Mouse (Mus musculus): ENCODE results near the gene Kif26a.

Kif26a gene

DNA sequence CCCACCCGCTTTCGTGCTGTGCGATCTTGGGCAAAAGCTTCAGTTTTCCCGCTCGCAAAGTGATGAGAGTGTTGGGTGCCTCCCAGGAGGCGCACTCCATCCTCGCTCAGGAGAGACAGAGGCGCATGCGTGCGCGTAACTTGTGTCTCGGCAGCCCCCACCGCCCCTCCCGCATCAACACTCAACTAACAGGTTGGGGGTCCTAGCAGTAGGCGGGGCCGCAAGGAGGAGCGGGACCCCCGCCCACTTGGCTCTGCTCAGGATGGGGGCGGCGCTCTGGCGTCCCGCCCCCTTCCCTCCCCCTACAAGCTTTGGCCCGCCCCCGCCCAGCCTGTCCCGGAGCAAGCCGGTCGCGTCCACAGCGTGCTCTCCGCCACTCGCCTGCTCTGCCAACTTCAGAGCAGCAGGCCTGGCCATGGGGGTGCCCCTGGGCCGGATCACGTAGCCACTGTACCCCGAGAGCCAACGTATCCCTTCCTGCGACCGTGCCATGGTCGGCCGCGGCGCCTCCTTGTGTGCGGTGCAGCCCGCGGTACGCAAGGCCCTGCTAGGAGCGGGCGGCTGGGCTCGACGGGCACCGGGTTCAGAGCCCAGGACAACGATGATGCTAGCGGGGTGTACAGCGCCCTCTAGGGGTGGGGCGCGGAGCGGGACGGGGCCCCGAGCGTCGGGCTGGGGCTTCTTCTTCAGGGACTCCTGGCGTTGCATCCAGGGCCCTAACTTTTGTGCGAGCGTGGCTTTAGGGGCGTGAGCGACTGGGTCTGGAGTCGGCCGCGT is at the start of gene Kif26a:
Gene Kif26a, plus strand, starts transcription at position 334 of the 777 bp plus-strand sequence.
- peak; percentile 53 for DNase-seq

DNA sequence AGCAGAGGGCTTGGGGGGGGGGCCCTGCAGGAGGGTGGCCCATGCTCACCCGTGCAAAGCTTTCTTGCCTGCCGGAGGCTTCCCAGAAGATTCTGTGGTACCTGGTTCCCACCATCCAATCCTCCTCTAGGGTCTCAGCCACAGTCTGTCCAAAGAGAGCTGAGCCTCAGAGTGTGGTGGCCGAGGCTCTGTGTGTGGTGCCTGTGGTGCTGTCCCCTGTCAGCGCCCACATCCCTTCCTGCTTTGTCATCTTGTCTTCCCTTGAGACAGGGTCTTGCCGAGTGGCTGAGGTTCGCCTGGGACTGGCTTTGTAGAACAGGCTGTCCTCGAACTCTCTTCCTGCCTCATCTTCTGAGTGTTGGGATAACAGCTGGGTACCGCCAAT is 49.3 kb upstream of the Kif26a start:
- no peak for DNase-seq

DNA sequence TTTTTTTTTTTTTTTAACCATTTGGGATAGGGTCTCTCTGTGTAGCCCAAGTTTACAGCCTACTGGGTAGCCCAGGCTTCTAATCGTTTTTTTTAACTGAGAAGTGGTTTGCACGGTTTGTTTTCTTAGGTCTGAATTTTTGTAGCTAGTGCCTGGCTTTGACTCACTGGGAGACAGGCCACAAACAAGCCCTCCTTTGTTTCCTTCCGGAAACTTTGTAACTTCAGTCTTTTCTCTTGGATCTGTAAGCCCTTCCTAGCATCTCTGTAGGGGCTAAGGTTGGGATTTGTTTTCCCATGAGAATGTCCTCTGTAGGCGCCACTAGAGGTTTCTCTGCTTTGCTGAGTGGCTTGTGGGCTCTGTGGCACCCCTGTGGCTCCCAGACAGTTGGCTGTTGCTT is 45.9 kb upstream of the Kif26a start:
- no peak for DNase-seq

DNA sequence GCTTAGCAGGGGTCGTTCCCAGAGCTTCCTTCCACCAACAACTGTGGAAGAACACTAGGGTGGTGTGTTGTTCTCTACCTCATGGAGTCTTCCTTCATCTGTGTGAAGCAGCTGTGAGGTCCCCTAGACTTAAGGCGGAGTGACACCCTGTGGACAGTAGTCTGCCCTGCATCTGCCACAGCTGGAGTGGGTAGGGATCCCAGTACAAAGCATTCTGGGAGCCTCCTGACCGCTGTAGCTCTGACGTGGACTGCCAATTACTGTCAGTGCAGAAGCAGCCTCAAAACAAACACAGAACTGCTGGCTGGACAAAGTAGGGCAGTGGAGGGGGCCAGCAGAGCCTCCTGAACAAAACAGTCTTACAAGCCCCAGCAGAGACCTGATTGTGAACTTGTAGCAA is 45.0 kb upstream of the Kif26a start:
- no peak for DNase-seq

DNA sequence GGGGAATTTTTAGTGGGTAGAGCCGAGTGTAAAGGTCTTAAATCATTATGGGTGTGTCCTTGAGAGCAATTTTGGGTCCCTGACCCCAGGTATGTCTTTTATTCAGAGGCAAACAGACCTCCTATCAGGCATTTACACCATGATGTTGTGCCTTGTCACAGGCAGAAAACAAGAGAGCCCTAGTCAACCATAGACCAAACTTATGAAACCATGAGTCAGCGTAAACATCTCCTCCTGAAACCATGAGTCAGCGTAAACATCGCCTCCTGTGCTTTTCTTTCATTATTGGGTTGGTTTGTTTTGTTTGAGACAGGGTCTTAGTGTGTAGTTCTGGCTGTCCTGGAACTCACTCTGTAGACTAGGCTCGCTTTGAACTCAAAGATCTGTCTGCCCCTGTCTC is 42.8 kb upstream of the Kif26a start:
- DNase-seq: no peak

- DNase-seq: no peak
These were observed 41.1 kb upstream of the Kif26a start for GRCm38 (mm10) chr12:112104890-112105289.

GRCm38 (mm10) chr12:112106541-112106971 is 39.5 kb upstream of the Kif26a start, which contains the start of gene Aspg:
Gene Aspg (plus strand): TSS chr12:112106679.
- DNase-seq: peak; percentile 81

- DNase-seq: no peak
These were observed 38.3 kb upstream of the Kif26a start for GRCm38 (mm10) chr12:112107685-112108084.

GRCm38 (mm10) chr12:112108696-112109445 is 37.1 kb upstream of the Kif26a start:
- DNase-seq: peak; percentile 87

- peak; percentile 87 for DNase-seq
These were observed 36.3 kb upstream of the Kif26a start for GRCm38 (mm10) chr12:112109701-112110100.

DNA sequence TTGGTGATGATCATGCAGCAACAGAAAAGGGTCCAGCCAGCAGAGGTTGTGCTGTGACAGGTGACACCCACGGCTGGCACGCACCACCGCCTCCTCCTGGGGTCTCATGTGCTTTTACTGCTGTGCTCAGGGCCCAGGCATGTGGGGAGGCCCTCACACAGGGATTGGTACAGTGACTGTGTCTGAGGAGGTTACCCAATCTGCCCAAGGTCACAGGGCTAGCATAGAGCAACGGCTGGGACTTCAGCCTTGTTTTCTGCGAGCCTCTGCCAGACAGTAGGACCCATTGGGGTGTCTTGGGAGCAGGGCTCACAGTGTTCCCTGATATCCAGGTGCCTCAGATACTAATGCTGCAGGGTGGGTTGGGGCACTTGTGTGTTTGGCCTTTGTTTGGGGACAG is 34.7 kb upstream of the Kif26a start:
- no peak for DNase-seq

GRCm38 (mm10) chr12:112112235-112112634 is 33.8 kb upstream of the Kif26a start:
- no peak for DNase-seq

DNA sequence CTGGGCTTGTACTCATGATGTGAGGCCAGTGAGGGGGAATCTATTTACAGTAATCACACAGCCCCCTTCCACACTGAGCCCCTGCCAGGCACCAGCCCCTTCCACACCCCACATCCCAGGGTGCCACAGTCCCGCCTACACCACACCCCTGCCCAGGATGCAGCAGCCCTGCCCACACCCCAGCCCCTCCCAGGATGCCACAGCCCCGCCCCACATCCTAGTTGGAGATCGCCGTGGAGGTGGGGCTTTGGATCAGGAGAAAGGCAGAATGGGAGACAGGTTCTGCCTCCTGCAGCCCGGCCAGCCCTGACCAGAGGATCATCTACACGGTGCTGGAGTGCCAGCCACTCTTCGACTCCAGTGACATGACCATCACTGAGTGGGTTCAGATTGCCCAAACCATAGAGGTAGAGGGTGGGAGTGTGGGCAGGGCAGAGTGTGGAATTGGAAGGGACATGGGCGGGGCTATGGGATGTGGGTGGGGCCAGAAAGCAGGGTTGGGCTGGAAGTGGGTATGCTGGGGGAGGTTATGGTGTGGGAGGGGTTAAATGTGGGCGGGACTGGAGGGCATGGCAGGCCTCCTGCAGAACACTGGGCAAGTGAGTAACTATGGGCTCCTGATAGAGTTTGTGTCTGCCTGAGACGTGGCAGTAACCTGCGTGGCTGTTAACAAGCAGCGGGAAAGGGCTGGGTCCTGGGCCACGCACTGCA is 33.2 kb upstream of the Kif26a start:
- DNase-seq: no peak

- DNase-seq: peak; percentile 96
These were observed 32.3 kb upstream of the Kif26a start for GRCm38 (mm10) chr12:112113710-112114109.

DNA sequence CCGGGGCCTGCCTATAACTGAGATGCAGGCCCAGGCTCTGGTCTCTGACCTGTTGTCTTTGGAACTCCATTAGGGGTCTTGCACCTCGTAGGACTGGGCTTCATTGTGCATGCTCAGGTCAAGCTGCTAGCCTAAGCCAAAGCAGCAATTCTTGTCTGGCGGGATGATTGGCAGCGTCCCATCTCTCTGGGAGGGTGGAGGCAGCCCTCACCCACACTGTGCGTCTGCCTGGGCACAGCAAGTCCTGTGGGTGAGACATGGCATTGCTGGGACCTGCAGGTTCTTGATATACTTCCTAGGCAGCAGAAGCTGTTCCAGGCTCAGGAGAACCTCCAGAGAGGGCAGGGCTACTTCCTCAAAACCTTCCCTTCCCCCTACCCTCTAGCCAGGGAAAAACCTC is 29.0 kb upstream of the Kif26a start:
- no peak for DNase-seq

GRCm38 (mm10) chr12:112117649-112118048 is 28.4 kb upstream of the Kif26a start:
- no peak for DNase-seq

DNA sequence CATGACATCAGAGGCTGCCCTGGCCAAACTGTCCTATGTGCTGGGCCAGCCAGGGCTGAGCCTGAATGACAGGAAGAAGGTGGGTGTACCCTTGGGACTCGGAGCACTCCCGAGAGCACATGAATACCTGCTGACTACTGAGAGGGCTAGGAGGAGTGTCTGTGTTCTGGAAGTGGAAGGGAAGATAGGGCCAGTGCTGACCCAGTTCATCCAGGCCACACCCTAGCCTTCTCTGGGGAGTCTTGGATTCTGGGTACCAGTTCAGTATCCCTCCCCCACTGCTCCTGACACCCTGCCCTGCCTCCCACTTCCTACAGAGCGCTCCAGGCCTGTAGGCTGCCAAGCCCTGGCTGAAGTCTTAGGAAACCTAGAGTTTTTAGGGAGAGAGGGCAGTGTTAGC is 24.8 kb upstream of the Kif26a start:
- no peak for DNase-seq

DNA sequence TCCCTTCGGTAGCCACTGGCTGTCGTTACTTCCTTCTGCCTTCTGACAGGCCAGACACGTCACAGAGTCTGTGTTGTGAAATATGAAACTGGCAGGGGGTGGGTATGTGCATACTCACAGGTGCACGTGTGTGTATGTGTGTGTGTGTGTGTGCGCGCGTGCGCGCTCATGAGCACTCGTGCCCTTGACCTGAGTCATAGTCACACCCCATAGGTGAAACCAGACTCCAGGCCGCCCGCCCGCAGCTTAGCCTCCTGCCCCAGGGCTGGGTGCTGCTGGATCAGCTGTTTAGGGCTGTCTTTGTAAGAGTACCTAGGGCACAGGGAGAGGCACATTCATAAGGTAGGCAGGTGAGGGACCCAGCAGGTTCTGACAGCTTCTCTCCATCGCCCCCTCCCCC is 20.1 kb upstream of the Kif26a start:
- peak; percentile 58 for DNase-seq

GRCm38 (mm10) chr12:112126931-112127635 is 18.9 kb upstream of the Kif26a start:
- DNase-seq: no peak

DNA sequence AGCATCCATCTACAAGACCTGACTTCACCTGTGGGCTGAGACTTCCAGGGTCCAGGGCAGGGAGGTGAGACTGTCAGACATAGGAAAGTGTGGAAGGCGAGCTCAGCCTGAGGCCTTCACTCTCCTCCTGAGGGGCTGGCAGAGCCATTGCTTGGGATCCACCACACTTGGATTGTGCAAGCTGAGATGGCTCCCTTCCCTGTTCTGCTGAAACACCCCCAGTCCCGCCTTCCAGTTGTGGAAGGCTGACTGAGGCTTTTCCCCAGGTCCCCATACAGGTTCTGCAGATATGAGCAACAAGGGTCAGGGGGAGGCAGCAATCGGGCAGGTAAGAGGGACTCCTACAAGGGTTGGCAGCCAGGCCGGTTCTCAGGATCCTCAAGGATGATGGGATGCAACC is 17.5 kb upstream of the Kif26a start:
- DNase-seq: no peak

- no peak for DNase-seq
These were observed 16.6 kb upstream of the Kif26a start for GRCm38 (mm10) chr12:112129300-112129856.

DNA sequence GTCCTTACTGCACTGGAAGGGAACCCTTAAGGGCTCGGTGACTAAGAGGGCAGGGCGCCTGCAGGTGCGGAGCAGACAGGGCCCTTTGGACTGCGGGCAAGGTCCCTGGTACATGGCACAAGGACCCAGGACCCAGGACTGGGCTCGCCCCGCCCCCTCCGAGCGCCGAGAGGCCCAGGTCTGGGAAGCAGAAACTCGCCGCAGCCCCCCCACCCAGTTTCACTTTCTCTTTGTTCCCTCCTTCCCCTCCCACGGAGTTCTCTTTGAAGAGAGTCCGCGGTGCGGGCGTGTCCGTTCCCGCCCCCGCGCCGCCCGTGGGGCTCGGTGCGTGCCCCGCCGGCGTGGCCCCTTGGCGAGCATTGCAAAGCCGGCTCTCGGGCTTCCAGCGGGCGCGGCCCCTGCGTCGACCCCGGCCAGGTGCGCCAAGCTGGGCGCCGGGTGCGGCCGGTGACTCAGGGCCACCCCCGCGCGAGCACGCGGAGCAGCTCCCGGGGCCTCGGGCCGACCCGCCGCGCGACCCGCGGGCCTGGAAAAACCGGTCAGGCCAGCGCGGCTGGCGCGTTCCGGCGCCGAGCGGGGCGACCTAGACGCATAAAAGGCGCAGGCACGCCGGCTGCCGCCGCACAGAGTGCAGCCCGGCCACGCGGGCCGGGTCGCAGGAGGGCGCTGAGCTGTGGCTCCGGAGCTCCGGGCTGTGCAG is 15.7 kb upstream of the Kif26a start:
- DNase-seq: peak; percentile 94

Measured in kidney, adult 9 months (tissue).